Mouse (Mus musculus) cerebellum, adult 2 months (tissue): ENCODE measurements around the gene Atp13a5.

Experiments
- CTCF ChIP-seq: fragments of 200-500 bp; IDR thresholded peaks from 2 replicates; pipeline ENCODE4 v1.5.1; 2011; ENCODE audit warnings: low read depth, mild to moderate bottlenecking, control low read depth, low read length, moderate library complexity, borderline replicate concordance; ENCODE audit not compliant: insufficient read depth
- POLR2A ChIP-seq: fragments of 200-500 bp; IDR thresholded peaks from 2 replicates; pipeline ENCODE4 v1.6.1; 2011; ENCODE audit warnings: low read length, control low read depth, borderline replicate concordance; ENCODE audit not compliant: insufficient read depth

- TF ChIP-seq POLR2A (no peak), CTCF (no peak)
Observed at GRCm38 (mm10) chr16:29216395-29217295, 161.9 kb downstream of the Atp13a5 start.
